Mouse (Mus musculus): ENCODE measurements around the gene Mrpl33.
"Not testable (repeated sequence)": the region's sequence is repeated elsewhere in the genome, so short reads cannot be mapped to it uniquely, and the experiment has no call there.

Gene Mrpl33

DNA sequence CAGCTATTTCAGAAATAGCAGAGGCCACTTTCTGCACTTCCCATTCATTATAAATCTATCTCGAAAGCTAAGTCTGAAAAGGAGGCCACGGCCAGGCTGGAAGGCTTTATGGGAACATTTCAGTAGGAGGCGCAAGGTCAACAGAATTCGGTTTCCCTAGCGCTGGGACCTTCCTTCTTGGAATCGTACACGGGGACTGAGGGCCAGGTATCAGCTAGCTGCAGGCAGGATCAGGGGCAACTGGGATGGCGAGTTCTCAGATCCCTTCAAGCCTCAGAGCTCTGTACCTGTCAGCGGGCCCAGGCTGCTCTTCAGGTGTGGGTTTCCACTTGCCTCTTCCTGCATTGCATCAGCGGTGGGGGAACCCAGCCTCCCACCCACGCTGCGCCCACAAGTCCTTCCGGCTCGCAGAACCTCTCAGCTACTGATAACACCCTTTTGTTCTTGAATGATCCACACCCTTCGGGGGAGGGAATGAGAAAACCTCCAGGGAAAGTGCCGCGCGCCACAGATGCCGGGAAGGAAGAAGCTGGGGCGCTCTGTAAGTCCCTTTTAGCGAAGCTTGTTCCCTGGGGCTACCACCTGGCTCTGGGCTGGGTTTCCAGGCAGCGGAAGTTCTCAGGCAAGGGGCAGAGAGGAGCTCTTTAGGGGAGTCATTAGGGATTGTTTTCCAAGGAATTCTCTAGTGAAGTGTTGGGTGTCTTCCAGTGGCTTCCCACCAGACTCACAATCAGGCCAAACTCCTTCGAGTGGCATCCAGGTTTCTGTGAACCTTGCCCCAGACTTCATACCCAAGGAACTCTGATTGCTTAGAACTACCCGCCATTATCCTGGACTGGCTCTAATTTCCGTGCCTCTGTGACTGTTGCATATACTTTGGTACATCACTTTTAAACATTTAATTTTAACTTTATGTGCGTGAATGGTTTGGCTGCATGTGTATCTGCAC, at the start of gene Mrpl33:
Gene Mrpl33 (plus strand): TSS at position 455 of the 949 bp plus-strand sequence.
- peak; percentile 36 for DNase-seq (ENCODE audit: low spot score)

DNA sequence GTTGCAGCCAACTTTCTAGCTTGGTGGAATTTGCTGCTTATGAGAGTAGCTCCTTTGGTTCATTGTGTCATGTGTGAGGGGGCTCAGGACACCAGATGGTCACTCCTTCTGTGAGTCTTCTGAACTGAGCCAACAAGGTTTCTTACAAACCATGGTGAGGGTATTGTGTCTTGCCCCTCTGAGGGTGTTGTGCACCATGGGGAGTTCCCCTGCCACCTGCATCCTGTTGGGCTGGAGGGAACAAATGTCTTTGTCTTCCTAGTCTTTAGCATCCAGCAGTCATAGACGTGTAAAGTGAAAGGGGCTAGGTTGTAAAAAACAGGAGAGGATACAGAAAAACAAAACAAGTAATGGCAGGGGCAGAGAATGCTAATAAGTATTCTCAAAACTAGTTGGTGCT, 37.3 kb upstream of the Mrpl33 start:
- DNase-seq (ENCODE audit: low spot score), result no peak

DNA sequence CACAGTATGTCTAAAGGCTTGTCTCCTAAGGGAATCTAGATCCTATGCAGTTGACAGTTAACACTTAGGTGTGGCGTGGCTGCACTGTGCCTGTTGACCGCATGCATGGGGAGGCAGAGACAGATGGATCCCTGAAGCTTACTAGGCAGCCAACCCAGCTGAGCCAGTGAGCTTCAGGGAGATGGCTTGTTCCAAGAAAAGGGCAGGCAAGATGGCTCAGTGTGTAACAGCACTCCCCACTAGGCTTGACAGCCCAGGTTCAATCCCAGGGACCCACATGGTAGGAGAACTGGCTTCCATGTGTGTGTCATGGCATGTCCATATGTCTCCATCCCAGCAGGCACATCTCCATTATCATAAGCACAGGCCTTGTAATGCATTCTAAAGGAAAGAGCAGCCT, 36.4 kb upstream of the Mrpl33 start:
- no peak for DNase-seq (ENCODE audit: low spot score)

DNA sequence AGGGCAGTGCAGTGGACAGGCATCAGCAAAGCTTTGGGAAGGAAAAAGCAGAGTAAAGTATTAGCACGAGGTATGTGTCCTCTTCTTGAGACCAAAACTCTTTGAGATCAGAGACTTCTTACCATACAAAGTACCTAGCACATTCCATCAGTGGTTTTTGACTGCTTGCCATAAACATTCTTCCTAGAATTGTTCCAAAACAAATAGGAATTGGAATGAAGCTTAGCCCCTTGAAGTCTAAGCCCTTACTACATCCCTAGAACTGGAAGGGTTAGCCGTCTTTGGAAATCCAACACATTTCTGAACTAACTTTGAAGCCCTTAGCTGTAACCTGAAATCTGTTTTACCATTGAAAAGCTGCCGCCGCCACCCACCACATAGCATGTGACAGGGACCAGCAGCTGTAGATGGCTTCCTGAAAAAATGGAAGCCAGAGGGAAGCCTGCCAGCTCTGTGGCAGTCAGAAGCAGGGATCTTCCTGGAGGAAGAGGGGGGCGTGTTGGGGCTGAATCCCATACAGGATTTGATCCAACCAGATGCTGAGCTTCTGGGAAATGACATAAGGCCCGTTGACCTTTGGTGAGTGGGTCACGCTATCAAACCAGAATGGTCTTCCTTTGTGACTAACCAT, 34.6 kb upstream of the Mrpl33 start:
- no peak for DNase-seq (ENCODE audit: low spot score)

DNA sequence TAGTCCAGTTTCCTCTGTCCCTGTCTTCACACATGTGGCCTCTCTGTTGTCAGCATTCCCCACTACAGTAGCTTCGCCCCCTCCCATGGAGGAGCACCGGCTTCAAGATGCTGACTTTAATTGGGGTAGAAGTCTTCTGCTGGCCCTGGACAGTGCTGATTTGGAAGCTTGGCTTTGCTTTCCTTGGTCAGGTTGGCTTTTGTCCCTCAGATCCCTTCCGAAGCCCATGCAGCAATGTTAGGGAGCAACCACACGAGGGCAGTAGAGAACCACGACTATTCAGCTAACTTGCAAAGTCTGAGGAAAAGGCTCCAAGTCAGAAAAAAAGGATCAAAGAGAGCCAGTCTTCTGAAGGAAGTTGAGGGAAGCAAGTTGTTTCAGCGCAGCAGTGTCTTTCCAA, 33.2 kb upstream of the Mrpl33 start:
- no peak for DNase-seq (ENCODE audit: low spot score)

DNA sequence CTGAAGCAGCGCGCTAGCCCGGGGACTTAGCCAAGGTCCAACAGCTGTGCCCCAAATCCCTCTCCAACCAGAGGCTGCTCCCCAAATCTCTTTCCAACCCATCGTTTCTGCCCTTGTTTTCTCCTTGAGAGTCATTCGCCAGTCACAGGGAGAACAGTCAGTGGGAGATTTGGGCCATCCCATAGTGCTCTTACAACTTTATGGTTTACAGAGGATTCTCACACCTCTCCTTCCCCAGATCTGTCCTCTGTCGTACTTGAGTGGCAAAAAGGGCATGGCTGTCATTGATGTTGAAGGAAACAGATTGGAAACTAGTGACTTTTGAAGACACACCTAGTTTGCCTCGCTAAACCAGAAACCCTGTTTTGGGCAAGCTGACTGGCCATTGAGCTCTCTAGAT, 32.8 kb upstream of the Mrpl33 start:
- no peak for DNase-seq (ENCODE audit: low spot score)

DNA sequence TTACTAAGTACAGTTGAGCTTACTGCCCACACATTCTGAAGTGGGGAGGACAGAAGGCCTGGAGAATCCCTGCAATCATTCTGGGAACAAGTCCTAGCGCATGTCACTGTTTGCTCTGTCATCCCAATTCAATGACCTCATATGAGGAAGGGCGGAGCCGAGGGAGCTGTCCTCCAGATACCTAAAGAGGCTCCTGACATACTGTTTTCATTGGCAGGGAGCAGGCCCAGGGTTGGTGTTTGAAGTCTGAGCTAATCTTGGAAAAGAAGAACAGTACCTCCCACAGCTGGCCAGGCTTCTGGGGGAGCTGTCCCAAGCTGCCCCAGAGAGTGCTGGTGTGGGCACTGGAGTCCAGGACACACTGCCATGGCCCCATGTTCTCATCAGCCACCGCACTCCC, 31.8 kb upstream of the Mrpl33 start:
- no peak for DNase-seq (ENCODE audit: low spot score)

DNA sequence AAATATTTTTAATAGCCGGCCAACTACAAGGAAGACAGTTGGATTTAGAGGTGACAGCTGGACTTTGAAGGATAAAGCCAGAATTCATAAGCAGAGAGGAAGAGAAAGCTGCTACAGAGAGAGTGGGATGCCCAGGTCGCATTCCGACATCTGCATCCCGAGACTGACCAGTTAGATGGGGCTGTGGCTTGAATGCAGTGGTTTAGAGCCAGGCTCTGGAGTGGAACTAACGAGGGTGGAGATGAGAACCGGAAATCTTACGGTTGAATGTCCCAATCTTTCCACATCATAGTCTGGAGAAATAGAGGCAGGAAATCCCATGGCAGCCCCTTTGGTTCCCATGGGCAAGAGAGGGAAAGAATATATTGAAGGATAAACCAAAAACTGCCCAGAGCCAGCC, 30.7 kb upstream of the Mrpl33 start:
- DNase-seq (ENCODE audit: low spot score), result no peak

DNA sequence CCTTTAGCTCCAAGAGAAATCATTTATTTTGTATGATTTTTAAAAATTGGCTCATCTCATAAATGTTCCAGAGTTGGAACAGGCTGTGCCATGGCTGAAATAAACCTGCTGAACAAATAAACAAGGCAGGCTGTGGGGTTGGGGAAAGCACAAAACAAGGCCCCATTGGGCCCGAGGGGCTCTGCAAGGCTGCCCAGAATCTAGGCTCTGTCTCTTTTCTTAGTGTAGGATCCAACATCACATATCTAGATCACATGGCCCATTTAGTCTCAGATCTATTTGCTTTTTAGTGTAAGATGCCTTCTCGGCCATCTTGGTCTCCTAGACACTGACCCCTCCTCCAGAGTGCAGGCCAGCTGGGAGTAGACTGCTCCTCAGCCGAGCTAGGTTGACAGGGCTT, 30.3 kb upstream of the Mrpl33 start:
- DNase-seq (ENCODE audit: low spot score), result no peak

DNA sequence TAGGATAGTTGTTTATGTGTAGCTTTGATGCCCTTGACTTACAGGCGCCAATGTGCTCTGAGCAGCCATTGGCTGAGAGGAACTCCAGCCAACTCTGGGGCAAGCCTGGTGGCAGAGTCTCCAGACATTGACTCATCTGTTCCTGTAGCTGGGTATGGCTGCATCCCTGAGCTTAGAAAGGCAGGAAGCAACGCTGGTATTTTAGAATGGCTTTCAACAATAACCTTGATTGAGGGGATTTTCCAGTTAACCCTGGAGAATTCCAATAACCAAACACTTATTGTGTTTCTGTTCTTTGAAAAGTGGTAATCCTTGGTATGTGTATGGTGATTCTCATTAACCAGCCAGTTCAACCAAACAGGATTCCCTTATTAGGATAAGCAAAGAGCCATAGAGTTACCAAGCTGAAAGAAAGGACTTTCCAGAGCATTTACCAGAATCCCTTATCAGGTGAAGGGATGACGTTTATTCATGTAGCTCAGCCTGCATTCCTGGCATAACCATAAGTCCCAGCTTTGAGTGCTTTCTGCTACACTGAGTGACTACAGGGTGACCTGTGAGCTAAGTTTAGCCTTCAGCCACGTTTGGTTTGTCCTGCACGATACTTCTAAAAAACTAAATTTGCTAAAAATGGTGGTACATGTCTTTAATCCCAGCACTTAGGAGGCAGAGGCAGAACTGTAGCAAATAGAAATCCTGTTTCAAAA, 28.6 kb upstream of the Mrpl33 start:
- DNase-seq (ENCODE audit: low spot score), result no peak

DNA sequence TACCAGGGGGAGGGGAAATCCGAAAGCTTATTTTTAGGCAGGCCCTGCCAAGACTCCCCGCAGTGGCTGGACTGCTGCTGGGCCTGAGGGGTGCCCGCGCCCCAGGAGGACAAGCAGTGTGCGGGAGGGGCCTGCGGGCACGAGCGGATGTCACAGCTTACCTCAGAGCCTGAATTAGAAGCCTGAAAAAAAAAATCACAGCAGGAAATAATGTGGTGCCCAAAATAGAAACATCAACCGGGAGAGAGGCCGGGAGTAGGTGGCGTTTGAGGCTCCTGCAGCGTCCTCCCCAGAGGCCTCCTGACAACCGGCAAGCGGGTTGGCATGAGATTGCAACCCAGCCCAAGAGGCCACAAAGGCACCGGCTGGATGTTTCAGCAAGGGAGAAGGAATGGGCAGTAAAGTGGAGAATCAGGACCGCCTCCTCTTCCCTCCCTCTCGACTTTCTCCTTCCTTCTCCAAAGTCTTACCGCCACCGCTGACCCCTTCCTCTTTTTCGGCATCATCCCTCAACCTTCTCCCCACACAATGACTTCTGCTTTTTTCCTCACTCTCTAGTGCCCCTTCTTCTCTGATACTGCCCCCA, 25.6 kb upstream of the Mrpl33 start:
- no peak for DNase-seq (ENCODE audit: low spot score)

DNA sequence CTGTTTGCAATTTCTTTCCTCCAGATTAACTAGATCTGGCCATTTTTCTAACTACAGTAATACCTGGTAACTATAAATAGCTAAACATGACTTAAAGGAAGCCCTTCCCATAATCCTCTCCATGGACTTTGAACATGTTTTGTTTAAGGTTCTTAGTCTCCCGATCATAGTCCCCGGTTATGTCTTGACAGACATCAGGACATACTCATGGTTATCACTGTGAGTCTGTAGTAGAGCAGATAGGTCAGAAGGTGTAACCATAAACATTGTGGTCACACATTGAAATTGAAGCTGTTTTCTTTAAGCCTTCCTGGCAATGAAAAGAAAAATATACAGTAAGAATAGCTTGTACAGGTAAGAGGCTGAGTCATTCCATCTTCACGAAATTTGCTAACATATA, 23.0 kb upstream of the Mrpl33 start:
- DNase-seq (ENCODE audit: low spot score), result no peak

DNA sequence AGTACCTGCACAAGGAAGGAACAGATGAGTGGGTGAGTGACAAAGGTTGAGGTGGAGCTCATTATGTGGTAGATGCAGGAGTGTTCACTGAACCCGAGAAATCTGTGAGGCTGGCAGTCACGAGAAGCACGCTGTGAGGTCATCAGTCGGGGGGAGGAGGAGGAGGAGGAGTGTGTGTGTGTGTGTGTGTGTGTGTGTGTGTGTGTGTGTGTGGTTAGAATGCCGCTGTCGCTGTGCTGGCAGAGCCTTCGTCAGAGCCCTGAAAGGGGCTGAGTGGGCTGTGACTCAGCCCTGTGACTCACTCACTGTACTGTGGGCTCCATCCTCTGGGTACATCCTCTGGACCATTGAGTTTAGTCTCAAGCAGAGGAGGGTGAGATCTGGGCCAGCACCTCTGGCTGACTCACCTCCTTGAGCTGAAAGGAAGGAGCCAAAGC, 20.2 kb upstream of the Mrpl33 start:
- no peak for DNase-seq (ENCODE audit: low spot score)

DNA sequence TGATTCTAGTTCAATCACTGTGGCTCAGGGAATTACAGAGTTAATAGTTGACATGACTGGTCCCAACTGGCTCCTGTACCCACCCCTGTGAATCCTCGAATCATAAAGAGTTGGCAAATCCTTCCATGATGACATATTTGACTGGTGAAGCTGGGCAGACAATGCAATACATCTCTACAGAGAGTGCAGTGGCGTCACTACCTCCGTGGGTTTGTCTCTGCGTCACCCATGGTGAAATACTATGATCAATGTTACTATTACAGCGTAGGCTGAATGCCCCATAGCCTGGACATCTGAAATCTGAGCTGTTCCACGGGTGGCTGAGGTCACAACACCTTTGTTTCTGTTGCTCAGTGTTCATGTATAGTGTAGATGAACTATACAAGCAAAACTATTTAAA, 15.5 kb upstream of the Mrpl33 start:
- DNase-seq (ENCODE audit: low spot score), result no peak

DNA sequence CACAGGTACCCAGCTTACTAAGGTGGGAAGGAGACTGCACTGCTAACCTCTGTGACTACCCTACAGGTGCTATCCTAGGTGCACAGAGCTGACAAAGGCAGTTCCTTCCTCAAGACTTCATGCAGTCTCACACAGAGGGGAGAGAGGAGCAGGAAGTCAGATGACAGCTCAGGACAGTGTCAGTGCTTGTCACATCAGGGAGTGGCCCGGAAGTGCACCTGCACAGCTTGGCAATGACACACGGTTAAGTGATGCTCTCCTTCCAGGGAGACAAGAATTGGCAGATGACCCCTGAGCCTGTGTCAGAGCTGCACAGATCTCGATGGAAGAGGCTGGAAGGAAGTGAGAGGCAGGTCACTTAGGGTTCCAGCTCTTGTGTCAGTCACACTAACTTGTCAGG, 14.8 kb upstream of the Mrpl33 start:
- DNase-seq (ENCODE audit: low spot score), result no peak

DNA sequence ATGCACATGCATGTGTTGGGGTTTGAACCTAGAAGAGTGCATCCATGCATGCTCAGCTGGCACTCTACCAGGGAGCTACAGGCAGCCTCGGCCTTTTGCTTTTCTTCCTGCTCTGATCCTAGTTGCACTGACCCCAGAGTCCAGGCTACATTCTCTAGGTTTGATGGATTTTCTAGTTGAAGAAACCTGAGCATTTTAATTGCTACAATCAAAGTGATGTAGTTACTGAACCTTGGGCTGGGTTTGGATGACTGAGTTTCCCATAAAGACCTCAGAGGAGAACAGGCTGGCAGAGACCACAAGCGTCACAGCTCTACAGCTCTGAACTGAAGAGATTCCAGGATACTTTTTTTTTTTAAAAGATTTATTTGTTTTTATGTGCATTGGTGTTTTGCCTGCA, 13.5 kb upstream of the Mrpl33 start:
- no peak for DNase-seq (ENCODE audit: low spot score)

DNA sequence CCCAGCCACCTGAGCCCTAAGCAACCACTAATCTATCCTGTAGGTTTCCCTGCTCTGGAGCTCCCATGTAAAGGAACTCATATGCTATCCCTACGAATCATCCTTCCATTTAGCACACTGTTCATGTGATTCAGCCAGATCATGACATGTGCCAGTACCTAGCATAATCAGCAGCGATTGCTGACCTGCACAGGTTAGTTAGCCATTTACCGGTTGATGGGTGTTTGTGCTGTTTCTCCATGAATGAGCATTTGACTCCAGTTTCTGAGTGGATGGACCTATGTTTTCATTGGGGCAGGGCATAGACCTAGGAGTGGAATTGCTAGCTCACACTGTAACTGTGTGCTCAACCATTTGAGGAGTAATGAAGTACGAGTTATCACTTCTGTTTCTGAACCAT, 11.2 kb upstream of the Mrpl33 start:
- DNase-seq (ENCODE audit: low spot score), result no peak

DNA sequence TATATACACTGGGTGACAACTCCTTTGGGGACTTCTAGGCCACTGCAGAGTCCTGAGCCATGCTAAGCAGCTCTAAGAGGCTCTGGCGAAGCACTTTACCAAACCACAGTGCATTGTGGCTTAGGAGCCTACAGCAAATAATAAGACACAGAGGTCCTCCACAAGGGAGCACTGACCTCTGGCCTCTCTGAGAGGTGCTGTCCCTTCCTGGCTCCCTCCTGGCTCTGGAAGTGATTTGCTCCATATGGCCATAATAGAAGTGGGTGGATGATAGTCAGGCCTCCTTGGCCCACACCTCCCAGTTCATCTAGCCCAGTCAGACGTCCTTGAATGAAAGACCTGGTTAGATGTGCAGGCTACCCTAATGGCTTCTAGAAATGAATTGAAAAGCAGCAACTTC, 8.7 kb upstream of the Mrpl33 start:
- DNase-seq (ENCODE audit: low spot score), result no peak

DNA sequence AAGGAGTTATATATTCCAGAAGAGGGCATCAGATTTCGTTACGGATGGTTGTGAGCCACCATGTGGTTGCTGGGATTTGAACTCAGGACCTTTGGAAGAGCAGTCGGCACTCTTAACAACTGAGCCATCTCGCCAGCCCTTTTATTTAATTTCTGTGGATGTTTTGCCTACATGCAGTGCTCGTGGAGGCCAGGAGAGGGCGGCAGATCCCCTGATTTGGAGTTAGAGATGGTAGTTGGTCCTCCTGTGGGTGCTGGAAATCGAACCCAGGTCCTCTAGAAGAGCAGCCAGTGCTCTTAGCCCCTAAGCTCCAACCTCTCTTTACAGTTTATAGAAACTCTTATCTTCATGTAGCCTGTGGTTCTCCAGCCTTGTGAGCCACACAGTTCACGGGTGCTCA, 8.1 kb upstream of the Mrpl33 start:
- DNase-seq (ENCODE audit: low spot score), result not testable (repeated sequence)

DNA sequence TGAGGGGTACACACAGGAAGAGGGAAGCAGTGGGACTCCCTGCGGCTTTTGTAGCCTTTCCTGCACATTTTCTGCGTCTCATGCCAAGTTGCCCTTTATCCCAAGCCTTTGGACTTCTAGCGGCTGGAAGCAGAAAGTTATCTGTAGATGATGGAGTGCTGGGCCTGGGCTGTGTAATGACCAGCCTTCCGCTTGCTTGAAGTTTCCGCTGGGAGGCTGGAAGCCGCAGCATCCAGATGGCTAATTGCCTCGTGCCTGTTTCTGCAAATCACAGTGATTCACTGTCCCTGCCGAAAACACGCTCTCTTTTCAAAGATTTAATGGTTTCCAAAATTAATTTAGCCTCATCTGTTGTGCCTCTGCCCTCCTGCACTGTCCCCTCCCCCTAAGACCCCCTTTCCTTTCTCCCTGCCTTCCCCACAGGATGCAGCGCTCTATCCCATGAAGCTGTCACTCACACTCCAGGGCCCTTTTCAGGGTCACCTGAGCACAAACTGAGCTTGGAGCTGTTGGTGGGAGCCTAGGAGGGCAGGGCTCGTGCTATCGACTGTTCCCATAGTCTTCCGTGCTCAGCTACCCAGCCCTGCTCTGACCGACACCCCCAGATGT, 6.9 kb upstream of the Mrpl33 start:
- no peak for DNase-seq (ENCODE audit: low spot score)

DNA sequence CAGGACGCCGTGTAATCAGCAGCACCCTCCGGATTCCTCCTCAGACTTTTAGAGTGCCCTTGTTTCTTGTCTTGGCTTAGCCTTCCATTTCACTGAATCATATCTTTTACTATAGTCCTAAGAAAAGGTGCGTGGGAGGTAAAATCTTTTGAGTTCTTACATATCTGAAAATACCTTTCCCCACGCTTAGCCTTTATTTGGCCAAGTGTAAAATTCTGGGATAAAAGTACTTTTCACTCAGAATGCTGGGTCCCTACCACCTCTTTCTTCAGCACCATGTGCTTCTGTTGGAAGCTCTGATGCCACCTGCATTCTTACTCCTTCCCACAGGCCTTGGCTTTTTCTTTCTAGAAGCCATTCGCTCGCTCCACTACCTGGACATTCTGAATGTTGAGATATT, 5.6 kb upstream of the Mrpl33 start:
- no peak for DNase-seq (ENCODE audit: low spot score)

DNA sequence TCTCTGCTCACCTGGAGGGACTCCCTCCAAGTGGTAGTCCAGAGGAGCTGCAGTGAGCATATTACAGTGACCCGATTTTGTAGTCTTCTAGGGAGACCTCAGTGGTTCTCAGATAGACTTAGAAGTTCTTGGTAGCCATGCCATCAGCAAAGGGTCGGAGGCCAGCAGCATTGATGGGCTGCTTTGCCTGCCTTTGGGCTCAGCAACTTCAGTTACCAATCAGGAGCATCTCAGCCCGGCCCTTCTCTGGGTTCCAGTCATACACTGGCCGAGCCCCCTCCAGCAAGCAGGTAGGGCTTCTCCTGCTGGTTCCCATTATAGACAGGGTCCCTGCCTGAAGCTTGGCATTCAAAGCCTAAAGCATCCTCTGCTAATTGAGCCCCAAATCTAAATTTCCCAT, 867 bp upstream of the Mrpl33 start:
- DNase-seq (ENCODE audit: low spot score), result no peak
